Mouse (Mus musculus) adipocyte (in vitro differentiated cells): ENCODE measurements at regions not wholly inside any gene's neighbourhood (a gene's known extent, or its start where the extent isn't known, plus 50 kb on each side); places are given as distances from the start of the nearest gene placed in this dataset.
A peak's percentile ranks its signal among the peaks of the same experiment; 100 is the strongest.

Experiments
- DNase-seq: peaks from one replicate; pipeline ENCODE4 v3.0.0-alpha.2; 2016; ENCODE audit warnings: low spot score

GRCm38 (mm10) chr12:58743800-58744199 lies 268.0 kb downstream of the Sec23a start:
- DNase-seq = no peak

GRCm38 (mm10) chr12:58728094-58728493 lies 283.7 kb downstream of the Sec23a start:
- no peak for DNase-seq

GRCm38 (mm10) chr12:58727547-58727946 lies 284.3 kb downstream of the Sec23a start:
- no peak for DNase-seq

- DNase-seq = no peak
Observed at GRCm38 (mm10) chr12:58717908-58718307, 293.9 kb downstream of the Sec23a start.

- DNase-seq = no peak
Observed at GRCm38 (mm10) chr12:58714207-58714606, 297.6 kb downstream of the Sec23a start.

GRCm38 (mm10) chr12:58695680-58696079 lies 316.1 kb downstream of the Sec23a start:
- no peak for DNase-seq

- DNase-seq = no peak
Observed at GRCm38 (mm10) chr12:58669914-58670635, 341.7 kb downstream of the Sec23a start.

- no peak for DNase-seq
Observed at GRCm38 (mm10) chr12:58654530-58655056, 357.2 kb downstream of the Sec23a start.

- DNase-seq = no peak
Observed at GRCm38 (mm10) chr12:58653751-58654150, 358.1 kb downstream of the Sec23a start.

GRCm38 (mm10) chr12:58653222-58653621 lies 358.6 kb downstream of the Sec23a start:
- no peak for DNase-seq

GRCm38 (mm10) chr12:58652701-58653100 lies 359.1 kb downstream of the Sec23a start:
- no peak for DNase-seq

GRCm38 (mm10) chr12:58648322-58648721 lies 363.5 kb downstream of the Sec23a start:
- DNase-seq = no peak

- DNase-seq = no peak
Observed at GRCm38 (mm10) chr12:58643843-58644242, 368.0 kb downstream of the Sec23a start.

GRCm38 (mm10) chr12:58639478-58639877 lies 370.4 kb upstream of the Clec14a start:
- DNase-seq = no peak

- peak; percentile 39 for DNase-seq
Observed at GRCm38 (mm10) chr12:58638260-58638659, 369.2 kb upstream of the Clec14a start.

GRCm38 (mm10) chr12:58632529-58632928 lies 363.4 kb upstream of the Clec14a start:
- DNase-seq = no peak

- DNase-seq = no peak
Observed at GRCm38 (mm10) chr12:58628817-58629216, 359.7 kb upstream of the Clec14a start.

- DNase-seq = no peak
Observed at GRCm38 (mm10) chr12:58625144-58625543, 356.1 kb upstream of the Clec14a start.

GRCm38 (mm10) chr12:58619508-58620310 lies 350.6 kb upstream of the Clec14a start:
- no peak for DNase-seq

- no peak for DNase-seq
Observed at GRCm38 (mm10) chr12:58594781-58595180, 325.7 kb upstream of the Clec14a start.

- DNase-seq = no peak
Observed at GRCm38 (mm10) chr12:58591480-58591829, 322.4 kb upstream of the Clec14a start.

GRCm38 (mm10) chr12:58590547-58591479 lies 321.7 kb upstream of the Clec14a start:
- no peak for DNase-seq
